Mouse (Mus musculus) small intestine, adult 2 months (tissue): ENCODE measurements around the gene Lmbrd2. TPM values are rescaled to one million over a fixed set of nuclear protein-coding genes. Genes with fewer than 3 reads are reported as not detected.

Experiments used
- H3K27ac ChIP-seq: fragments of 200-500 bp; 2 replicates; pipeline ENCODE4 v1.5.1; 2012; ENCODE audit warnings: low read depth, low read length, control low read depth, inconsistent platforms; ENCODE audit not compliant: insufficient read depth
- H3K27me3 ChIP-seq: fragments of 200-500 bp; 2 replicates; pipeline ENCODE4 v1.6.1; 2012; ENCODE audit warnings: mild to moderate bottlenecking, moderate library complexity, low read length, inconsistent platforms; ENCODE audit not compliant: control insufficient read depth, insufficient read depth
- H3K36me3 ChIP-seq: fragments of 200-500 bp; 2 replicates; pipeline ENCODE4 v1.6.1; 2012; ENCODE audit warnings: mild to moderate bottlenecking, low read length, control low read depth, inconsistent platforms; ENCODE audit not compliant: control insufficient read depth, insufficient read depth
- H3K4me1 ChIP-seq: fragments of 200-500 bp; 2 replicates; pipeline ENCODE4 v1.6.1; 2012; ENCODE audit warnings: low read length, inconsistent platforms, mixed read lengths; ENCODE audit not compliant: control insufficient read depth, insufficient read depth, insufficient read length
- H3K4me3 ChIP-seq: fragments of 200-500 bp; 2 replicates; pipeline ENCODE4 v1.5.1; 2012; ENCODE audit warnings: low read depth, mild to moderate bottlenecking, control low read depth, inconsistent platforms, low read length, moderate library complexity
- CTCF ChIP-seq: fragments of 200-500 bp; IDR thresholded peaks from 2 replicates; pipeline ENCODE4 v1.5.1; 2012; ENCODE audit warnings: low read depth, mild to moderate bottlenecking, control low read depth, inconsistent platforms, low read length, moderate library complexity, mixed read lengths; ENCODE audit not compliant: insufficient replicate concordance, insufficient read length; ENCODE audit errors: extremely low read depth
- POLR2A ChIP-seq: fragments of 200-500 bp; IDR thresholded peaks from 2 replicates; pipeline ENCODE4 v1.6.1; 2012; ENCODE audit warnings: low read depth, mild to moderate bottlenecking, control low read depth, inconsistent platforms, low read length, moderate library complexity
- WGBS: fragments of 180-500 bp; shearing (Covaris S2); methylation state at CpG from one replicate; pipeline ENCODE4 v1.1.7; 2018; 5-methylcytosine and 5-hydroxymethylcytosine counted together
- polyA plus RNA-seq: library from polyadenylated mRNA; depleted of rRNA; stranded (reverse); fragments of >200 nt; gene quantifications from 2 replicates; pipeline ENCODE4 v1.2.3, GENCODE M21; 2012; rRNA removed

Lmbrd2 gene
- polyA plus RNA-seq = 3.4 and 10.8 TPM in 2 replicates

DNA sequence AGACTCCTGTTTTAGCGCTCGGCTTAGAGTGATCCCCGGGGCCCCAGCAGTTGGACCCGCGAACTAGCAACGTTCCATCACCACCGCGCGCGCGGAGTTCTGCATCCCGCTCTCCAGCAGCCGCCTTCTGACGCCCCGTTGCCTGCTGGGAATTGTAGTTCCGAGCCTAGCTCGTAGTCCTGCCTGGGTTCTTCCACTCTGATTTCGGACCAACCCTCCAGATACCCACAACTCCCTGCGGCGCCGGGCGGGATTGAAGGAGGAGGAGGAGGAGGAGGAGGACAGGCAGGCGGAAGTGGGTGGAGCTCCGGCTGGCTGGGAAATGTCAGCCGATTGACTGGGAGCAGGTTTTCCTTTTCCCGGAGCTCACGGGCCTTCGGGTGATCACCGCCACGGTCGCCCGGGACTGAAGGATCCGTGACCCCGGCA lies at the start of gene Lmbrd2:
Gene Lmbrd2 (plus strand): TSS at position 299 of the 429 bp plus-strand sequence.
- peaks cover 2% of the 10 kb centered on the region; the same call in 1 of the 2 replicates for H3K36me3 ChIP-seq
- TF ChIP-seq CTCF (no peak), POLR2A (peak; percentile 43; the same call in 1 of the 2 replicates)
- under 1% methylated on average over 34 of the region's 34 CpGs for WGBS
- no peaks in the 10 kb centered on the region for H3K27me3 ChIP-seq
- H3K4me1 ChIP-seq = peaks cover 2% of the 10 kb centered on the region; the same call in 1 of the 2 replicates
- H3K27ac ChIP-seq = peak within 1 kb of the TSS; percentile 48
- peak within 1 kb of the TSS; percentile 84 for H3K4me3 ChIP-seq

DNA sequence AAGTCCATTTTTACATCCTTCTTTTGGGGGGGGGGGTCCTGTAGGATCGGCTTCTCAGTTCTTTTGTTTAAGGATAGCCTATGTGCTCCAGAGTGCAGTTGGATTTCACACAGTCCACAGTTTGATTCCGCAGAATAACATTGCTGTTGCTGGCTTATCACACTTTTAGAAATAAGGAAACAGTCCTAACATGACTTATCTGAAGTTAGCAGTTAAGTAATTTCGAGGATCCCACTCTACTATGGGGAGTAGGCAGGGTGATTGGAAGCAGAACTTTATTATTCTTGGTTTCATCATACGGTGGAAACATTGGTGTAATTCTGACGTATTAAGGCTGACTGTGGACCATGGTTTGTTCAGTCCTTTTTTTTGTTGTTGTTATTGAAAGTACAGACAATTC lies 49.7 kb upstream of the Lmbrd2 start:
- Histone ChIP-seq H3K27ac (no peak overlapping the region), H3K27me3 (no peaks in the 10 kb centered on the region), H3K4me3 (no peak overlapping the region), H3K36me3 (peaks cover 11% of the 10 kb centered on the region), H3K4me1 (peaks cover 20% of the 10 kb centered on the region)
- TF ChIP-seq POLR2A (no peak), CTCF (no peak)
- 37% methylated on average over 5 of the region's 5 CpGs for WGBS

DNA sequence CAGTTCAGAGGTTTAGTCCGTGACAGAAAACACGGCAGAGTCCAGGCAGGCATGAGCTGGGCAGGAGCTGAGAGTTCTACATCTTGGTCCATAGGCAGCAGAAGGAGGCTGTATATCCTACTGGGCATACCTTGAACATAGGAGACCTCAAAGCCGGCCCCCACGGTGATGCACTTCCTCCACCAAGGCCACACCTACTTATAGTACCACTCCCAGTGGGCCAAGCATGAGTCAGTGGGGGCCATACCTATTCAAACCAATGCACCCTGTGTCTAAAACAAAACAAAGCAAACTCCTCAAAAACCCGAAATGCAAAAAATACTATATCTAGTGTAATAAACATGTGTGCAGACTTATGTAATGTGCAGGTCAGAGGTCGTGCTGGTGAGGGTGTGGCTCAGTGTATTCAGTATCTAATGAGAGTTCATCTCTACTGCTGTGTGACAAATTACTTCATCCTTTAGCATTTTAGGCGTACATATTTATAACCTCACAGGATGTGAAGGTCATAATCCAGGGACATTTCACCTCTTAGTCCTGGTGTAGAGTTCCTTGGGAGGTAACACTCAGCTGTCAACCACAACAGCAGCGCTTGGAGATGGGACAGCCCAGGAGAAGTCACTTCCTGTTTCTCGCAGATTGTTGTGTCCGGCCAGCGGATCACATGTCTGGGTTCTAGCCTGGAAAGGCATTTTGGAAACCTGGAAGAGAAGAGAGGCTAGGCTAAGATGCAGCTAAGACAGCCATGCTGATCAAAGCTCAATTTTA lies 46.6 kb upstream of the Lmbrd2 start:
- Histone ChIP-seq H3K36me3 (peaks cover 14% of the 10 kb centered on the region), H3K4me3 (peak overlapping the region; percentile 37), H3K27me3 (no peaks in the 10 kb centered on the region), H3K27ac (no peak overlapping the region; the same call in 1 of the 2 replicates), H3K4me1 (peaks cover 13% of the 10 kb centered on the region)
- 49% methylated on average over 11 of the region's 11 CpGs for WGBS
- no peak for TF ChIP-seq CTCF
- no peak for TF ChIP-seq POLR2A

DNA sequence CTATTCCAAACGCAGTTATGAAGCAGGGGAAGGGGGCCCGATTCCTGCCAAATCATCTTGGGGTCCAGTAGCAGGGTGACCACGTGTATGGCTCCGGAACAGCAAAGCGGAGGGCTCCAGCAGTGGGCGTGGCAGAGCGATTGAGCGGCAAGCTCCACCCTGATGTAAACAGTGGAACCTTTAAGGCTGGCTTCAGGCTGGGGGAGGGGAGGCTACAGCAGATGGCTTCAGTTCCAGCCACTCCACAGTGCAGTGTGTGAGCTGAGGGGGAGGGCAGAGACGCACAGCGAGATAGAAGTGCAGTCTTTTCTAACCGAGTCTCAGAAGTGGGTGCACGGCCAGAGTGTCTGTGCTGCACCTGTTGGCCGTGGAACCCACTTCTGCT lies 46.0 kb upstream of the Lmbrd2 start:
- Histone ChIP-seq H3K4me3 (peak overlapping the region; percentile 37), H3K27ac (no peak overlapping the region; the same call in 1 of the 2 replicates), H3K4me1 (peaks cover 10% of the 10 kb centered on the region), H3K36me3 (peaks cover 16% of the 10 kb centered on the region), H3K27me3 (no peaks in the 10 kb centered on the region)
- TF ChIP-seq POLR2A = no peak
- TF ChIP-seq CTCF = no peak
- 19% methylated on average over 13 of the region's 13 CpGs for WGBS

DNA sequence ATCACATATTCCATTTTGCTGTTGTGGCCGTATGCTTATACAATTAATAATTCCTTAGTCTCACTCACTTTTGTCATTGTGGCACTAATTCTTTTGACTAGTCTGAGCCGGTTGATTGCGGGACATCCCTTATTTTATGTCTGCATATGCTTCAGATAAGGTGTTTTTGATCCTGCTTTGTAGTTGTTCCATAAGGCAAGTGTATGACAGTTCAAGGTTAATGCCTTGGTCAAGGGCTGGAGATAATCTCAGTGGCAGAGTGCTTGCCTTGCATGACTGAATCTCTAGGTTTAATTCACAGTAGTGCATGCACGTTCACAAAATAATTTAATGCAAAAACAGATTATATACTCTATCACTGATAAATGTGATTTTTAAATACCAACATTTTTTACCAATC lies 43.5 kb upstream of the Lmbrd2 start:
- Histone ChIP-seq H3K36me3 (peaks cover 29% of the 10 kb centered on the region), H3K4me3 (no peak overlapping the region), H3K4me1 (peaks cover 7% of the 10 kb centered on the region), H3K27ac (no peak overlapping the region), H3K27me3 (no peaks in the 10 kb centered on the region)
- TF ChIP-seq CTCF = no peak
- no peak for TF ChIP-seq POLR2A
- 69% methylated on average over 4 of the region's 4 CpGs for WGBS

DNA sequence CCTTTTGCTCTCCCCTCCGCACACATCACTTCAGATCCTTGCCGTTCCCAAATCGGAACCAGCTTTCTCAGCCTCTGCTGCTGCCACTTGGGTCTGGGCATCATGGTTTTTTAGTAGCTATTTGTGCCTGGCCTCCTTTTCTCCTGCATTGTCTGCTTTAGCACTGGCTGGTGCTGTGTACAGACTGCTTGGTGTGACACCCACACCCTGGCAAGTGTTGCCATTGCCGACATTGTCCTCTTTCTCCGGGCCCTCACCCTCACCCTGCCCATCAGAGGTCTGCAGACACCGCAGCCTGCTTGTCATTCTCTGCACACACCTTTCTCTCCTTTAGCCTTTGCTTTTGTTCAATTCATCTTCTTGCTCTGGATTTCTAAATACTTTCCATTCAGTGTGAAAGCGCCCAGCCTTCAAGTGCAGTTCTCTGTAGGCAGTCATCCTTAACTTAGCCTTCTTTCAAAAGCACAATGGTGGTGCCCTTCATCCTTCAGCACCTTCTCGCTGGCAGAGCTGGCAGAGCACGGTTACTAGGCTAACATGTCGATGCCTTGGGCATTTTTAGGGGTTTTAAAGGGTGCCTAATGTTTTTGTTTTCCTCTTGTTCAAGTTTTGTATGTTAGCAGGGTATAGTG lies 39.8 kb upstream of the Lmbrd2 start:
- no peaks in the 10 kb centered on the region for H3K4me1 ChIP-seq
- no peak overlapping the region for H3K27ac ChIP-seq
- TF ChIP-seq POLR2A = no peak
- no peak for TF ChIP-seq CTCF
- H3K27me3 ChIP-seq = no peaks in the 10 kb centered on the region
- H3K4me3 ChIP-seq = no peak overlapping the region
- peaks cover 31% of the 10 kb centered on the region for H3K36me3 ChIP-seq
- 93% methylated on average over 10 of the region's 10 CpGs for WGBS

DNA sequence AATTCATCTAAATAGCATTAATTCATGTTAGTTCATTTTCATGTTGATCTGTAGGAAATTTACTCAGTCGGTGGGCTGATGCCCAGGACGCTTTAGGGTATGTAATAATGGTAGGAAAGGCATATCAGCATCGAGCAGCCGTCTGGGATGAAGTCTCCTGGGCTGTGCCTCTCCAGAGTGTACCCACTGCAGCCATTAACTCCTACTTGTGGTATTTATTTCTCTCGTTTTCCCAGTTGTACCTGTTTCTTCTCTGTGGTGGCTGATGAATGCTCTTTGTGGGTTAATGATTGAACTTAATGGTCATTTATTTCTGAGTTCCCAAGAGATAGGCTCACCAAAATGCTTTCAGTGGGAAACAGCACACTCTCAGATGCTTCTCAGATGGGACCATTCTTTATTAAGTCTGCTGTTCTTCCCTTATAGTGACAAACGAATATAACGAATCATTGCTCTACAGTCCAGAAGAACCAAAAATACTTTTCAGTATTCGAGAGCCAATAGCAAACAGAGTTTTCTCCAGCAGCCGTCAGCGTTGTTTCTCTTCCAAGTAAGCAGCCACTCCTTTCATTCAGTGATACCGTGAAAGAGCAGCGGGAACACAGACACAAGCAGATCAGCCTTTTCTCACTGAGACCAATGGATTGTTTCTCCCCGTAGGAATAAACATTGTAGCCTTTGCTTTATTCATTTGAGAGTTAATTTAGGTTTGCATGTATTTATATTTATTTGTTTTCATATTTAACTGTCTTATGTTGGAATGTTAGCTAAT lies 33.9 kb upstream of the Lmbrd2 start:
- Histone ChIP-seq H3K4me1 (no peaks in the 10 kb centered on the region), H3K27ac (no peak overlapping the region), H3K36me3 (peaks cover 29% of the 10 kb centered on the region), H3K27me3 (no peaks in the 10 kb centered on the region), H3K4me3 (no peak overlapping the region)
- 27% methylated on average over 13 of the region's 13 CpGs for WGBS
- no peak for TF ChIP-seq CTCF
- TF ChIP-seq POLR2A = no peak
